Mouse (Mus musculus) liver (tissue): ENCODE measurements around the gene Nebl.
"Not testable (repeated sequence)": the region's sequence is repeated elsewhere in the genome, so short reads cannot be mapped to it uniquely, and the experiment has no call there.

Experiments used
- DNase-seq: peaks from one replicate; pipeline ENCODE4 v3.0.0-alpha.2; 2020; ENCODE audit warnings: mixed read lengths

Nebl gene

DNA sequence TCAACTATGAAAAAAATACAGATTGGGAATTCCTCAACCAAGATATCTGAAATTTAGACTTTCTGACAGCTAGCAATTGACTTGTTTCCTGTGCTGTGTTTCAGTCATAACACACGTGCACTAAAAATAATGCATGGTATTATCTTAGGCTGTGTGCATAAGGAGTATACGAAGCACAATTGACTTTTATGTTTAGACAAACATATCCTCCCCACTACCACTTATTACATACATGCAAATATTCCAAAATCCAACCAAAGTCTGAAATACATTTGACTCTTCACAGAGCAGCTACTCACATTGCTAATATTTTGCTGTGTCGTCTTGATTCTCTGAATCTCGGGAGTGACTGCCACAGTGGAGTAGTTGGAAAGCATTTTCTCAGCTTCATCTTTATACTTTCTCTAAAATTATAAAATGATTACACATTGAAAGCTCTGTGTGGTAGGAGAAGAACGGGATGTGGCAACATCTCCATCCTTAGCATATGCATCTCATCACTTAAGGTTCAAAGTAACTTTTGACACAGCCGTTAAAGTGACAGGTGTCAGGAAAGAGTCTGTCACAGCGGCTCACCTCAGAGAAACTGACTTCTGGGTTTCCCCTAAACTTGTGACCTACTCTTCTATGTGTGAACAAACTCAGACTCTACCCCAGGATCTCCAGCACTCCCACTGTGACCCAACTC, 340.6 kb downstream of the Nebl start:
- no peak for DNase-seq

DNA sequence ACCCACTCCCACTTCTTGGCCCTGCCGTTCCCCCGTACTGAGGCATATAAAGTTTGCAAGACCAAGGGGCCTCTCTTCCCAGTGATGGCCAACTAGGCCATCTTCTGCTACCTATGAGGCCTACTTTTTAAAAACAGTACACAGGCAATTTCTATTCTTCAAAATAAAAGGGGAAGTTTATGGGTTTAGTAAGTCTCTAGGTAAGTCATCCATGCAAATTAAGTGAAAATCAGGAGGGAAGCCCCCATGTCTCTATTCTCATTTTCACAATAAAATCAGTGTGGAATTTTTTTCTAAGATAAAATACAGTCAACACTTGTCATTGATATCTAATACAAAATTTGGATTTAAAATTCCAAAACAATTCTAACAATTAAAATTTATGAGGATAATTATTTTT, 341.4 kb downstream of the Nebl start:
- no peak for DNase-seq

DNA sequence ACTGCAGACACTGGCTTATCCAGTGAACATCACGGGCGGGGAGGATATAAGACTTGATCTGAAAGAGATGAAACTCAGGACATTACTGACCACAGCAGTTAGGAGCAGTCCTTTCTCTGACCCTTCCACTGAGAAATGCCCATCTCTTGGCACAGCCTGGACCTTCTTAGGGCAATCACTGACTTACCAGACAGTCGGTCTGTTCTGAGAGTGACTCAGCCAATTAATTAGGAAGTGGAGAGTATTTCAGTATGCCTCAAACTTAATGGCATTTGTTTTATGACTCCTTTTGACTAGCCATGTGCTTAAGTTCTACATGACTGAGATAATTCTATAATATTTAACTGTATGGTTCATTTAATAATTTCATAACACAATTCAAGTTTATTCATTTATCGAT, 341.9 kb downstream of the Nebl start:
- DNase-seq, result no peak

DNA sequence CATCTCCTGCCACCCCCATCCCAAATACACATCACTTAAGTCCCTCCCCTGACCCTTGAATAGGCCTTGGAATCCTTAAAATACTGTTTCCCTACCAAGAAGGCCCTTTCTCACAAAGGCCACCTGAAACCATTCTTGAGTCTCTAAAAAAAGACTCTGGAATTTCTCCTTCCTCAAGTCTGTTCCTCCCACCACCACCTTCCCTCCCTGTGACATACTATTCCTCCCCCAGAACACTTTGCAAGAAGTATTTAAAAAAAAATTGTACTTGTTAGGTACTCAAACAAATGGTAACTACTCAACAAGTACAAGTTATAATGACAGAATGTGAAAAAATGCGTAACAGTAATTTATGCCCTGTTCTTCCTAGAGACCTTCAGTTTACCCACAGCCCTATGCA, 349.0 kb downstream of the Nebl start:
- no peak for DNase-seq

DNA sequence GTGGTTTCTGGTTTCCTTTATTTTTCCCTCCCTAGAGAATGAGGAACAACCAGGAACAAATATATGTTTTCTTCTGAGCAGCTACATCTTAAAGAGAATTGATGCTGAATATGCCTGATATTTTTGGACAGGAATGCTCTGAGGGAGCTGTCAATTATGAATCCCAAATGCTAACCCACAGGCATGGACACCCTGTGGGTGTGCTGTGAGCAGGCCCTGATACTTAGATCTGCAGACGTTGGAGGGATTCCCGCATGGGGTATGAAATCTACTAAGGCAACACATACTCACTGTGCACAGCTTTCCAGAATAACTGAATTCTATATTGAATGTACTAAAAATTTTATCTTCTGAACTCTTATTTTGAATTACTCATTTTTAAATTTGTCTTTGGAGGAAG, 355.3 kb downstream of the Nebl start:
- DNase-seq, result no peak

DNA sequence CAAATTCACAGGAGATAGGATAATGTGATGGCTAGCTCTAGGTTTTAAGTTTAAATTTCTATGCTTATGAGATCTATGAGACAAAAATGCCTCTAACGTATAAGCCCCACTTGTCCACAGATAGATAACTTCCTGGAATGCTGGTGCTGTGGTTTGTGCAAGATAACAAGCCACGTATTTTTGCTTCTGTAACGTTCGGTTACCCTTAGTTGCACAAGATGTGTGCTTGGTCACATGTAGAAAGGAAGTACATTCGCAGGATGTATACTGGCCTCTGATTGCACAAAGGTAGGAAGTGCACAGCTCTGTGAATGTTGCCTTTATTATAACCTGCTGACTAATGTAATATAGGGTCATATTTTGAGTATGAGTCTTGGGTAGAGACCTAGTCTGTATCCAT, 365.6 kb downstream of the Nebl start:
- DNase-seq, result no peak

DNA sequence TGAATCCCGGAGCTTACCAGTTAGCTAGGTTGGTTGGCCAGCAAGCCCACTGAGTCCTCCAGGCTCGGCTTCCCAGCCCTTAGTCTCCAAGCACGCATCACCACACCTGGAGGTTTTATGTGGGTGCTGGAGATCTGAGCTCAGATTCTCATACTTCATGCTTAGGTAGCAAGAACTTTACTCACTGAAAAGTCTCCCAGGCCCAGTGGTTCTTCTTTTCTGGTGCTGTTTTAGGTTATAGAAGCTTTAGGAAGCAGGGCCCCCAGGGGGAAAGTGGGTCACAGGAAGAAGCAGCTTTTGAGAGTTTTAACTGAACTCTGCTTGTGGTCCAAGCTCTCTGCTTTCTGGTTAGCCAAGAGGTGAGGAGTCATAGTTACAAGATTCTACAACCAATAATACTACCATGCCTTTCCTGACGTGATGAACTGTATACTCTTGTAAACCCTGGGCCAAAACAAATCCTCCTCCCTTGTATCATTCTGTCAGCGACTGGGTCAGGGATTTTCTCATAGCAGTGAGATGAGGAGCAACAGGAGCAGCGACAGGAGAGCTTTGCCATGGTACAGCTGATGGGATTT, 366.2 kb downstream of the Nebl start:
- DNase-seq, result no peak

DNA sequence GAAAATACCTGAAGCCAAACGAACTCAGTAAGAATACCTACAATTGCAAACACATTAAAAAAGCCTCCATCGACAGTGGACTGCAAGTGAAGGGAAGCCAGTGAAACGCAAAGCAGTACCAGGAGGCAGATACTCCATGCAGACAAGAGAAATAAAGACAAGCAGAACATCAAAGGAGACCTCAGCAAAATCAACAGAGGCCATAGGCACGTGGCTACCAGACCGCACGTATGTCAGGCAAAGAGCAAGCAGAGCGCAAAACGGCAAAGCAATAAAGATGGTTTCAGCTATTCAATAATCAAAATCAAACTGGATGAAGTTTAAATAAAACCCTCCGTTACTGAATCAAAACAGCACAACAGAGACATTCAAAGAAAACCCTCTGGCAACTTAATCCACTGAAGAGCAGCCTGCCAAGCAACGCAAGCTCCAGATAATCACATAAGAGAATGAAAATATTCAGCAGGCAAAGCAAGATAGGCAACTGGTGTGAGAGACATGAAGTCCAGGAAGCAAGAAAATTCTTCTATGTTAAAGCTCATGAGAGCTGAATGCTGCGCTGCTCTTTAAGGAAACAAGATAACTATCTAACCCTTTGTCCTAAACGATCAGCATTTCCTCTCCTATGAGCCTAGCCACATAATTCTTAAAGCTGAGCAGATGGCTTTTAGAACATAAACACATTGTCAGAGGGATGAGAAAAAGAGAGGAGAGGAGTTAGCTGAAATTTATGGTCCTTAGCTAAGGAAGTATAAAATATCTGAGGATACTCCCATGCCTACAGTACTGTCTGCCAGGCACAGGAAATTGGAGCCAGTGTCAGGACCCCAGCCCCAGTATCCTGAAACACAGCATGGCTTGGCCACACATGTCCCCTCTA, 367.7 kb downstream of the Nebl start:
- DNase-seq, result no peak

DNA sequence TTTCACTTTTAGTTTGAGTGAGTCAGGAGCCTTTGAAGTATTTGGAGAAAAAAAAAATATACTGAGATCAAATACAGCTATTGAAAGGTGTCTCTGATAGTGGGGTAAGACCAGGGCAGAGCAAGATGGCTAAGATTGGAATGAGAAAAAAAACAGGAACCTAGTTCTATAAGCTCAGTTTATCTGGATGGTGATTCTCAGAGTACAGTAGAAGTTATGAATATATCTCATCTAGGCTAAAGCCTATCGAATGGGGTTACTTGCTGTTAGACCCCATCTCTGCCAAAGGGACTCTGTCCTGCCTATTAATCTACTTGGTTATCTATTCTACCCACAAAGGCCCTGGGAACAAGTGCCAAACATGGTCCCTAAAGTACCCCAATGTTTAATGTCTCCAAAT, 369.1 kb downstream of the Nebl start:
- no peak for DNase-seq

DNA sequence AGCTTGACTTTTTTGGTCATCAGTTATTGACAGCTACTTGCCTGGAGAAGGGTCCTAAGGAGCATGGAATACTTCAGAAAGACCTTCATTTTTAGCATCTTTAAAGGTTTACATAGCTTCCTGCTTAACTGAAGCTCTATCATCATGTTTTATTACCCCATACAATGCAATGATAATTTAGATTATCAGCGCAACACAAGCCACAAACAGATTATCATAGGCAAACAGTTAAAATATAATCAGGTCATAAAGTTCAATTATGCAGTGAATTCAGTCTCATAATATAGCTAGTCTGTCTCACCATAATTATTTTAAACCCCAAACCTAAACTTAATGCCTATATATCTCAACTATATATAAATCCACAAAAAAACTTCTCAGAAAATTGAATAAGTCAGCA, 386.6 kb downstream of the Nebl start:
- DNase-seq, result no peak

DNA sequence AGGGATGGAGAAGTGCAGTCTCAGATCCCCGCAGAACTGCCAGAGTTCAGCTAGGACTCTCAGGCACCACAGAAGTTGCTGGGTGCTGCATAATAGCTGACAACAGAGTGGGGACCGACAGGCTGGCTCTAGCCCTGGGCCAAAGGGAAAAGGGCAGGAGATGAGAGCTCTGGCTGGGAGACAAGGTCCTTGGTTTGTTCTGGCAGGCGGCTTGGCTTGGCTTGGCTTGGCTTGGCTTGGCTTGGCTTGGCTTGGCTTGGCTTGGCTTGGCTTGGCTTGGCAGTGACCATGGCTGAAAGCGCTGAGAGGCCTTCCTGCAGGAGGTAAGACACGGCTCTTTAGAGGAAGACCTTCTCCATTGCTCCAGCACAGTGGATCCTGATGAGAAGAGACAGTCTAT, 395.8 kb downstream of the Nebl start:
- DNase-seq, result no peak

DNA sequence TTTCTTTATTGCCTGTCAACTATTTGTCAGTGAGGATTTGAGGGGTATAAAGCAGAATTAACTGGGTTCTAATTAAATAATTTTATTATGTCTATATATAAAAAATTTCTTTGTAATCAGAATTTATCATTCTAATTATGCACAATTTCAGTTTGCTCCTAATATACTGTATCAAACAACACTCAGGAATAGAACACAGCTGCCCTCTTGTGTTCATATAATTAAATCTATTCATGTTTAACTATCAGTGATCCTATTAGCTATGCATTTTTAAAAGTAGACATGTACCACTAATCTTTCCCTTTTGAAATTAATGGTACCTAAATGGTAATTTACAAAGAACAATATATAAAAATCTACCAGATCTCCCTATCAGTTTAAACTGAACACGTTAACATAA, 404.7 kb downstream of the Nebl start:
- no peak for DNase-seq

DNA sequence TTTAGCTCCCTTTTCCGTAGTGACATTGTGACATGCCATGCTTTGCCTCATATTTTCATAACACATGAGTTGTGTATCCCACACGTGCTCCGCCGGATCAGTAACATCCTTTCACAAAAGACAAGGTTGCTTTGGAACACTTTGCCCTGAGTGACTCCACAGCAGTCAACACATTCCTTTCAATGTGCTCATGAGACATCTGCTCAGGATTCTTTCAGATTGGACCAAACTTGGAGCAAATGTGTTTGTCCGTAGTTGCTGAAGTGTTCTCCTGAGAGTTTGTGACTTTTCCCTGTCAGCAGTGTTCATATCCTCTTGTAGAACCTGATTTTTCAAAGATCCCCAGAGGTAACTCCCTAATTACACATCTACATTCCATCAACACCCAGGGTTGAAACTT, 414.4 kb downstream of the Nebl start:
- no peak for DNase-seq

DNA sequence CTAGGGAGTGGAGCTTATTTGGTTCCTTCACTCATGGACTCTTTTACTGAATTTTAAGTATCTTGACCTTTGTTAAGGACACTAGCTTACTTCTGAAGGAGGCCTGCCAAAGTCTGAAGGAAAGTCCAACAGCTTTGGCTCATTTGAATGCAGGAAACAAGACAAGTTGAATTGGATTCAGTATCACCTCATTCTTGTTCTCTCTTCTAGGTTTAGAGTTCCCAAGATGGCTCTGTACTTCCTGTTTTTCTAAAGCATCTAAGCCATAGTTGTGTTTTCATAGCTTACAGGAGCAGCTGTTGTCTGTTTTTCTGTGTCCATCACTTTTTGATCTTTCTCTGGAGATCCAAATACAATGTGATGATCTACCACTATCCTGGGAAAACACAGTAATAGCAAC, 429.9 kb downstream of the Nebl start:
- no peak for DNase-seq

DNA sequence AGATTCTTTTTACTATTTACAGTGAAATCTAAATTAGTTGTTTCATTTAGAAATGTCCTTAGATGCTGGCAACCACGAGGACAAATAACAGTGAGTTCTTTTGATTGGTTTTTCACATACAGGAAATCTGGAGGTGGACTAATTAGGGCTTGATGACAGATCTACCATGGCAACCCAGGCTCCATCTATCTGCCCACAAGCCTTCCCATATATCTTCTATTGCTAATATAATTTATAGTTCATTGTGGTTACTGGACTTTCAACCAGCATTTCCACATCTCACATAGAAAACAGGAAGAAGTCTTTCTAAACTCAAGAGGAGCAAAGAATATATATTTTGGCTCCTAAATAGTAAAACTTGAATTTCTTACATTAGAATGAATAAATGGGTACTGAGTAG, 433.8 kb downstream of the Nebl start:
- DNase-seq, result no peak

DNA sequence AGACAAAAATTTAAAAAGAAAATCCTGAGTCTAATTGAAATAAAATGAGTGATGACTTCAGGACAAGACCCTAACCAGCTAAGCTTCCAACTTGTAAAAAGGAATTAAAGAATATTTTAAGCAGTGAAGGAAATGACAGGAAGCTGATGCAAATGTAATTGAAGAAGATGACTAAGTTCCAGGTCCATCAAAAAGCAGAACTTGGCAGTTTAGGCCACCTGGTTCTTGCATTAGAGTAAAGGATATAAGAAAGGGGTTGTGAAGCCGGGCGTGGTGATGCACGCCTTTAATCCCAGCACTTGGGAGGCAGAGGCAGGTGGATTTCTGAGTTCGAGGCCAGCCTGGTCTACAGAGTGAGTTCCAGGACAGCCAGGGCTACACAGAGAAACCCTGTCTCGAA, 436.0 kb downstream of the Nebl start:
- not testable (repeated sequence) for DNase-seq
